Mouse (Mus musculus) lung, adult 2 months (tissue): ENCODE data around the gene Cd72.

Experiments used
- CTCF ChIP-seq: fragments of 200-500 bp; IDR thresholded peaks from 2 replicates; pipeline ENCODE4 v1.5.1; 2011; ENCODE audit warnings: mild to moderate bottlenecking, low read length, control low read depth; ENCODE audit not compliant: insufficient read depth
- POLR2A ChIP-seq: fragments of 200-500 bp; IDR thresholded peaks from 2 replicates; pipeline ENCODE4 v1.6.1; 2011; ENCODE audit warnings: low read depth, mild to moderate bottlenecking, control low read depth, low read length, borderline replicate concordance; ENCODE audit errors: extremely low read depth

DNA sequence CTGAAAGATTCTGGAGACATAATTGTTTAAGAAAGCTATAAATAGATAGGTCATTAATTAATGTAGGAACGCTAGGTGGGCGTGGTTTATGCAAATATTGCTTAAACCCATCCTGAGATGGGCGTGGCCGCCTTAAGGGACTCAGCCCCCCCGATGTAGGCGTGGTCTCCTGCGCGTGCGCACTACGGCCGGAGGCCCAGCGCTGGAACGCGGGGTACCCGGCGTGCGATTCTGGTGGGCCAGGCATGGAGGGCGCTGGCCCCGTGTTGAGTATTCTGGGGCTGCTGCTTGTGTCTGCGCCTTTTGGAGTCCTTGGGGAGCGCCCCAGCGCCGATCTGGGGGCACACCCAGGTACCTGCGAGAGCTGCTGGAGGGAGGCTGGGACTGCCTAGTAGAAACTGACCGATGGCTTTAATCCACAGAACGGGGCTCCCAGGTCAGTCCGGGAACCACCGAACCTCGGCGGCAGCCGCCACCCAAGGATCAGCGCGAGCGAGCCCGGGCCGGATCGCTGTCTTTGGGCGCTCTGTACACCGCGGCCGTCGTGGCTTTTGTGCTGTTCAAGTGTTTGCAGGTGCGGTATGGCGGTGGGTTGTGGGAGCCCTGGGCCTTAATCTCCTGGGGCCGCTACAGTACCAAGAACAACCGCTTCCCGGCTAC lies 38.9 kb upstream of the Cd72 start:
- peak; percentile 90 for TF ChIP-seq POLR2A
- TF ChIP-seq CTCF: no peak
